Mouse (Mus musculus) frontal cortex, postnatal 25 days (tissue): ENCODE measurements around the gene Fryl.

ENCODE experiments used
- DNase-seq, 2 experiments: peaks; one replicate each; pipeline ENCODE4 v3.0.0; 2022; ENCODE audit warnings: low spot score in 2 of 2

The Fryl gene

GRCm38 (mm10) chr5:73257096-73257495, 677 bp upstream of the Fryl start:
- no peak for DNase-seq

GRCm38 (mm10) chr5:73255321-73256251, 833 bp downstream of the Fryl start:
- peak; percentile 29 to 38 for DNase-seq

- no peak for DNase-seq
Observed at GRCm38 (mm10) chr5:73254660-73255059, 1.8 kb downstream of the Fryl start.

GRCm38 (mm10) chr5:73252739-73253138, 3.7 kb downstream of the Fryl start:
- no peak for DNase-seq

- no peak for DNase-seq
Observed at GRCm38 (mm10) chr5:73249341-73249740, 7.1 kb downstream of the Fryl start.

GRCm38 (mm10) chr5:73248211-73248610, 8.2 kb downstream of the Fryl start:
- DNase-seq = no peak

GRCm38 (mm10) chr5:73246414-73246813, 10.0 kb downstream of the Fryl start:
- DNase-seq = no peak

GRCm38 (mm10) chr5:73244403-73244802, 12.0 kb downstream of the Fryl start:
- DNase-seq = no peak

- no peak for DNase-seq
Observed at GRCm38 (mm10) chr5:73241966-73242365, 14.5 kb downstream of the Fryl start.

- no peak for DNase-seq
Observed at GRCm38 (mm10) chr5:73241332-73241731, 15.1 kb downstream of the Fryl start.

GRCm38 (mm10) chr5:73240391-73240790, 16.0 kb downstream of the Fryl start:
- DNase-seq = no peak

- no peak for DNase-seq
Observed at GRCm38 (mm10) chr5:73236894-73237334, 19.5 kb downstream of the Fryl start.

GRCm38 (mm10) chr5:73235201-73235600, 21.2 kb downstream of the Fryl start:
- no peak for DNase-seq

- no peak for DNase-seq
Observed at GRCm38 (mm10) chr5:73233018-73233881, 23.2 kb downstream of the Fryl start.

GRCm38 (mm10) chr5:73232267-73232666, 24.2 kb downstream of the Fryl start:
- no peak for DNase-seq

- DNase-seq = no peak
Observed at GRCm38 (mm10) chr5:73231835-73232234, 24.6 kb downstream of the Fryl start.

GRCm38 (mm10) chr5:73230171-73230570, 26.2 kb downstream of the Fryl start:
- DNase-seq = no peak

GRCm38 (mm10) chr5:73229467-73229866, 27.0 kb downstream of the Fryl start:
- DNase-seq = no peak

GRCm38 (mm10) chr5:73228291-73229049, 27.9 kb downstream of the Fryl start:
- DNase-seq = no peak

GRCm38 (mm10) chr5:73227518-73228101, 28.8 kb downstream of the Fryl start:
- no peak for DNase-seq

GRCm38 (mm10) chr5:73223065-73223464, 33.4 kb downstream of the Fryl start:
- DNase-seq = no peak
